Mouse (Mus musculus) spleen, postnatal 14 days (tissue): ENCODE measurements around the gene Pnp.
"Not testable (repeated sequence)": the region's sequence is repeated elsewhere in the genome, so short reads cannot be mapped to it uniquely, and the experiment has no call there.

Experiments used
- DNase-seq, 2 experiments: peaks; one replicate each; pipeline ENCODE4 v3.0.0; 2021 to 2022; ENCODE audit warnings: low spot score in 2 of 2

The Pnp gene

GRCm38 (mm10) chr14:50930754-50931492, at the start of gene Pnp, which contains the start of gene Pip4p1:
TSS of gene Pnp (plus strand) at chr14:50931082.
TSS of gene Pip4p1 (minus strand) at chr14:50930856.
- DNase-seq = peak; percentile 98 to 99

- no peak for DNase-seq
Measured at GRCm38 (mm10) chr14:50891621-50892020, 39.3 kb upstream of the Pnp start.

GRCm38 (mm10) chr14:50892091-50892490, 38.8 kb upstream of the Pnp start:
- DNase-seq = no peak

- no peak for DNase-seq
Measured at GRCm38 (mm10) chr14:50892541-50893459, 38.1 kb upstream of the Pnp start.

GRCm38 (mm10) chr14:50895407-50895806, 35.5 kb upstream of the Pnp start:
- no peak for DNase-seq

- no peak for DNase-seq
Measured at GRCm38 (mm10) chr14:50895985-50896746, 34.7 kb upstream of the Pnp start.

- no peak for DNase-seq
Measured at GRCm38 (mm10) chr14:50896747-50897373, 34.0 kb upstream of the Pnp start.

GRCm38 (mm10) chr14:50897374-50897765, 33.5 kb upstream of the Pnp start, which contains the start of gene Klhl33:
TSS of gene Klhl33 (minus strand) at chr14:50897507.
- no peak for DNase-seq

GRCm38 (mm10) chr14:50897992-50898391, 32.9 kb upstream of the Pnp start:
- DNase-seq = not testable (repeated sequence)

GRCm38 (mm10) chr14:50903973-50904827, 26.7 kb upstream of the Pnp start:
- no peak for DNase-seq

- DNase-seq = no peak
Measured at GRCm38 (mm10) chr14:50904828-50905129, 26.1 kb upstream of the Pnp start.

- not testable (repeated sequence) for DNase-seq
Measured at GRCm38 (mm10) chr14:50905327-50905726, 25.6 kb upstream of the Pnp start.

GRCm38 (mm10) chr14:50908126-50908525, 22.8 kb upstream of the Pnp start:
- no peak for DNase-seq

- no peak for DNase-seq
Measured at GRCm38 (mm10) chr14:50911356-50911755, 19.5 kb upstream of the Pnp start.

- not testable (repeated sequence) for DNase-seq
Measured at GRCm38 (mm10) chr14:50923437-50923836, 7.4 kb upstream of the Pnp start.

- peak; percentile 89 to 94 for DNase-seq
Measured at GRCm38 (mm10) chr14:50924281-50925064, 6.4 kb upstream of the Pnp start, which contains the start of the genes Osgep and Apex1. TSS of gene Osgep (minus strand) at chr14:50924893. TSS of gene Apex1 (plus strand) at chr14:50924968.

GRCm38 (mm10) chr14:50925111-50925920, 5.6 kb upstream of the Pnp start:
- DNase-seq = no peak

- DNase-seq = no peak
Measured at GRCm38 (mm10) chr14:50927366-50927765, 3.5 kb upstream of the Pnp start.

GRCm38 (mm10) chr14:50929951-50930350, 931 bp upstream of the Pnp start:
- DNase-seq = peak in 1 of 2 experiments; percentile 25
